Comparison of ENCODE assay signal across 8 mouse cellular contexts in genomic region chr9:109985416-109985815, GRCm38 (mm10). TPM values are rescaled to one million over a fixed set of nuclear protein-coding genes. Genes with fewer than 3 reads are reported as not detected.
DNase-seq lines count a peak whose midpoint lies in the region; ATAC-seq and TF ChIP-seq lines count a peak whose summit lies in the region.

No protein-coding gene starts in this region.

- no peak overlapping the region for H3K4me3 ChIP-seq in CH12.LX (replicated peaks in 1 of 3; ENCODE audit: low read depth in 2 of 3, low read length in 2 of 3, poor library complexity in 1 of 3)
- H3K4me3 ChIP-seq in forebrain, embryonic 12.5 days (replicated peaks) = no peak overlapping the region
- no peak overlapping the region for H3K4me3 ChIP-seq in liver, embryonic 15.5 days (replicated peaks)
- H3K4me3 ChIP-seq in neural tube, embryonic 12.5 days = no peak overlapping the region

- in situ Hi-C loops in CH12.LX (cut with MboI; ENCODE audit: low pct_ligation_motif_present, low pct_unique_long_range_greater_than_20kb, low sequenced_read_pairs) = loop anchor here (5.0 kb wide), 1 partner anchor 87 kb away; no protein-coding TSS in a partner anchor

- peak; percentile 57 for DNase-seq in CH12.LX (ENCODE audit: extremely low read depth)
- DNase-seq in brain, adult 2 months (ENCODE audit: low read depth, low spot score) = peak; percentile 95
- DNase-seq in heart, postnatal 10 days = peak; percentile 78 to 80
- DNase-seq in kidney, postnatal 4 days = peak; percentile 65 to 75
- DNase-seq in testis, postnatal 14 days (ENCODE audit: low spot score) = peak; percentile 37

- intact Hi-C loops in heart, postnatal 10 days (cut with DNase I) = loop anchor here (1.0 to 10.0 kb wide), 4 partner anchors 51 to 116 kb away; partner anchors contain the start of gene Map4

- H3K9me3 ChIP-seq in CH12.LX (replicated peaks; ENCODE audit: low read length) = no peaks in the 10 kb centered on the region
- no peaks in the 10 kb centered on the region for H3K9me3 ChIP-seq in forebrain, embryonic 12.5 days
- no peaks in the 10 kb centered on the region for H3K9me3 ChIP-seq in liver, embryonic 15.5 days (replicated peaks)
- no peaks in the 10 kb centered on the region for H3K9me3 ChIP-seq in neural tube, embryonic 12.5 days

- TF ChIP-seq RAD21 in CH12.LX (IDR thresholded peaks at IDR 0.05; ENCODE audit: low read depth, low read length) = peak; percentile 87

- WGBS in forebrain, embryonic 12.5 days = 24% methylated on average over 4 of the region's 4 CpGs
- 22% methylated on average over 4 of the region's 4 CpGs for WGBS in liver, embryonic 15.5 days (ENCODE audit: insufficient replicate concordance)
- 27% methylated on average over 4 of the region's 4 CpGs for WGBS in neural tube, embryonic 12.5 days

- H3K9ac ChIP-seq in CH12.LX (ENCODE audit: insufficient read depth, low read depth) = no peak overlapping the region
- H3K9ac ChIP-seq in forebrain, embryonic 12.5 days = no peak overlapping the region
- no peak overlapping the region for H3K9ac ChIP-seq in liver, embryonic 15.5 days
- H3K9ac ChIP-seq in neural tube, embryonic 12.5 days = no peak overlapping the region

- dilution Hi-C loops in CH12.LX (cut with MboI; ENCODE audit: extremely low pct_ligation_motif_present, extremely low pct_unique_long_range_greater_than_20kb, low sequenced_read_pairs) = no loop called here

- no peaks in the 10 kb centered on the region for H3K4me1 ChIP-seq in CH12.LX (ENCODE audit: control insufficient read depth in 1 of 2, insufficient read depth in 2 of 2)
- H3K4me1 ChIP-seq in forebrain, embryonic 12.5 days = peaks cover 3% of the 10 kb centered on the region; the same call in 1 of the 2 replicates
- H3K4me1 ChIP-seq in liver, embryonic 15.5 days (replicated peaks) = no peaks in the 10 kb centered on the region
- no peaks in the 10 kb centered on the region for H3K4me1 ChIP-seq in neural tube, embryonic 12.5 days

- ATAC-seq in forebrain, embryonic 12.5 days (ENCODE audit: low FRiP score) = peak; percentile 82
- ATAC-seq in liver, embryonic 15.5 days (ENCODE audit: insufficient read depth) = 0 out of 2 replicates have a peak, but pooled peaks have one; percentile 37
- peak; percentile 80 for ATAC-seq in neural tube, embryonic 12.5 days (ENCODE audit: low FRiP score, low read depth)

- peaks cover 0 to 31% of the 10 kb centered on the region in 2 experiments for H3K36me3 ChIP-seq in CH12.LX (replicated peaks in 1 of 2; ENCODE audit: control insufficient read depth in 1 of 2, insufficient read depth in 1 of 2, low read length in 1 of 2)
- peaks cover 5% of the 10 kb centered on the region for H3K36me3 ChIP-seq in forebrain, embryonic 12.5 days (replicated peaks)
- H3K36me3 ChIP-seq in liver, embryonic 15.5 days (replicated peaks) = 0 out of 2 replicates have a peak, but pooled peaks cover 3% of the 10 kb centered on the region
- peaks cover 4% of the 10 kb centered on the region; the same call in 1 of the 2 replicates for H3K36me3 ChIP-seq in neural tube, embryonic 12.5 days

- no peak overlapping the region for H3K4me2 ChIP-seq in CH12.LX (ENCODE audit: insufficient read depth, low read depth, poor library complexity, severe bottlenecking)
- H3K4me2 ChIP-seq in forebrain, embryonic 12.5 days = no peak overlapping the region
- H3K4me2 ChIP-seq in liver, embryonic 15.5 days = no peak overlapping the region
- H3K4me2 ChIP-seq in neural tube, embryonic 12.5 days (replicated peaks) = no peak overlapping the region

- TF ChIP-seq POLR2A in CH12.LX (IDR thresholded peaks at IDR 0.05; ENCODE audit: low read depth, low read length) = no peak

- TF ChIP-seq CTCF in CH12.LX (conservative IDR thresholded peaks at IDR 0.05 in 1 of 2, IDR thresholded peaks at IDR 0.05 in 1 of 2; ENCODE audit: low read depth in 2 of 2, low read length in 2 of 2) = peak; percentile 56 to 93

- no peaks in the 10 kb centered on the region for H3K27me3 ChIP-seq in CH12.LX (replicated peaks)
- no peaks in the 10 kb centered on the region for H3K27me3 ChIP-seq in forebrain, embryonic 12.5 days
- H3K27me3 ChIP-seq in liver, embryonic 15.5 days = no peaks in the 10 kb centered on the region
- H3K27me3 ChIP-seq in neural tube, embryonic 12.5 days (replicated peaks) = no peaks in the 10 kb centered on the region

- no peak overlapping the region for H3K27ac ChIP-seq in CH12.LX (ENCODE audit: insufficient read depth, low read depth)
- no peak overlapping the region for H3K27ac ChIP-seq in forebrain, embryonic 12.5 days
- no peak overlapping the region for H3K27ac ChIP-seq in liver, embryonic 15.5 days (replicated peaks)
- H3K27ac ChIP-seq in neural tube, embryonic 12.5 days = no peak overlapping the region

- TF ChIP-seq EP300 in CH12.LX (IDR thresholded peaks at IDR 0.05; ENCODE audit: low read length) = no peak

- no peaks in the 10 kb centered on the region for H3K79me2 ChIP-seq in CH12.LX (replicated peaks; ENCODE audit: control insufficient read depth, extremely low read depth, insufficient read depth, poor library complexity, severe bottlenecking)

TF ChIP-seq in CH12.LX, 34 proteins besides CTCF, POLR2A, EP300 and RAD21:
- no peak for TF ChIP-seq ELF1 (IDR thresholded peaks at IDR 0.05; ENCODE audit: low read depth, low read length)
- TF ChIP-seq USF1 (IDR thresholded peaks at IDR 0.05; ENCODE audit: low read depth, low read length) = no peak
- TF ChIP-seq ZC3H11A (IDR thresholded peaks at IDR 0.05; ENCODE audit: low read depth, low read length) = peak; percentile 22; the same call in 1 of the 2 replicates
- TF ChIP-seq NELFE (IDR thresholded peaks at IDR 0.05; ENCODE audit: low read depth, low read length) = peak; percentile 45; the same call in 1 of the 2 replicates
- no peak for TF ChIP-seq ZMIZ1 (IDR thresholded peaks at IDR 0.05; ENCODE audit: low read depth, low read length)
- no peak for TF ChIP-seq RCOR1 (conservative IDR thresholded peaks at IDR 0.05; ENCODE audit: low read depth, low read length)
- no peak for TF ChIP-seq UBTF (IDR thresholded peaks at IDR 0.05; ENCODE audit: low read depth, low read length)
- no peak for TF ChIP-seq MEF2A (IDR thresholded peaks at IDR 0.05; ENCODE audit: borderline replicate concordance, low read depth, low read length)
- TF ChIP-seq MAX (IDR thresholded peaks at IDR 0.05; ENCODE audit: low read length) = peak; percentile 51; the same call in 1 of the 2 replicates
- TF ChIP-seq MAFK (IDR thresholded peaks at IDR 0.05; ENCODE audit: insufficient replicate concordance, low read length) = no peak
- 0 out of 2 replicates have a peak, but pooled peaks have one; percentile 12 for TF ChIP-seq IRF4 (IDR thresholded peaks at IDR 0.05; ENCODE audit: low read depth, low read length)
- TF ChIP-seq ZNF384 (IDR thresholded peaks at IDR 0.05; ENCODE audit: low read depth, low read length) = no peak
- no peak for TF ChIP-seq MXI1 (IDR thresholded peaks at IDR 0.05; ENCODE audit: low read depth, low read length)
- no peak for TF ChIP-seq SIN3A (IDR thresholded peaks at IDR 0.05; ENCODE audit: low read length)
- no peak for TF ChIP-seq ETS1 (conservative IDR thresholded peaks at IDR 0.05; ENCODE audit: low read depth, low read length)
- TF ChIP-seq CHD1 (IDR thresholded peaks at IDR 0.05; ENCODE audit: low read depth, low read length) = no peak
- TF ChIP-seq TCF12 (IDR thresholded peaks at IDR 0.05; ENCODE audit: low read depth, low read length) = no peak
- peak; percentile 69; the same call in 1 of the 2 replicates for TF ChIP-seq MYC (IDR thresholded peaks at IDR 0.05; ENCODE audit: low read depth, low read length)
- TF ChIP-seq JUND (conservative IDR thresholded peaks at IDR 0.05; ENCODE audit: low read depth, low read length) = no peak
- TF ChIP-seq KAT2A (IDR thresholded peaks at IDR 0.05; ENCODE audit: insufficient replicate concordance, low read length) = no peak
- no peak for TF ChIP-seq POLR2AphosphoS2 (IDR thresholded peaks at IDR 0.05; ENCODE audit: low read depth, low read length)
- TF ChIP-seq NRF1 (IDR thresholded peaks at IDR 0.05; ENCODE audit: low read depth, low read length) = no peak
- TF ChIP-seq MAZ (IDR thresholded peaks at IDR 0.05; ENCODE audit: low read depth, low read length) = no peak
- TF ChIP-seq HCFC1 (IDR thresholded peaks at IDR 0.05; ENCODE audit: low read depth, low read length) = no peak
- no peak for TF ChIP-seq GABPA (IDR thresholded peaks at IDR 0.05; ENCODE audit: insufficient replicate concordance, low read depth, low read length)
- TF ChIP-seq BHLHE40 (IDR thresholded peaks at IDR 0.05; ENCODE audit: low read depth, low read length) = peak; percentile 57
- TF ChIP-seq PAX5 (IDR thresholded peaks at IDR 0.05; ENCODE audit: low read length) = no peak
- no peak for TF ChIP-seq ZKSCAN1 (IDR thresholded peaks at IDR 0.05; ENCODE audit: borderline replicate concordance, low read depth, low read length)
- TF ChIP-seq USF2 (conservative IDR thresholded peaks at IDR 0.05; ENCODE audit: low read depth, low read length) = no peak
- no peak for TF ChIP-seq E2F4 (IDR thresholded peaks at IDR 0.05; ENCODE audit: insufficient replicate concordance, low read depth, low read length)
- TF ChIP-seq TBP (conservative IDR thresholded peaks at IDR 0.05; ENCODE audit: low read depth, low read length) = no peak
- no peak for TF ChIP-seq JUN (IDR thresholded peaks at IDR 0.05; ENCODE audit: insufficient read depth, low read depth, low read length)
- TF ChIP-seq CHD2 (IDR thresholded peaks at IDR 0.05; ENCODE audit: low read length) = no peak
- TF ChIP-seq SMC3 (IDR thresholded peaks at IDR 0.05; ENCODE audit: low read depth, low read length) = peak; percentile 76

RNA-seq across cellular contexts. Expression of gene Map4, which starts 54.2 kb away (rescaled TPM):
- total RNA-seq in CH12.LX (2012; rRNA removed) (23.1 and 28.9 TPM in 2 replicates), CH12.LX (2014; rRNA removed) (13.8 and 14.4 TPM in 2 replicates)
- 40.6 and 45.8 TPM in 2 replicates for polyA plus RNA-seq in CH12.LX (2012; ENCODE audit: insufficient read length, low read depth)
- 94.5 and 112 TPM in 2 replicates for polyA plus RNA-seq in forebrain, embryonic 12.5 days (2016; fragmentation: Nextera tagmentation; extraction: Ambion mirVana)
- 100 to 1,000 TPM; 294 to 310 TPM for total RNA-seq in heart, postnatal 10 days (2021)
- polyA plus RNA-seq in liver, embryonic 15.5 days (2015; fragmentation: Nextera tagmentation; extraction: Ambion mirVana) = 11.9 and 12.7 TPM in 2 replicates
- polyA plus RNA-seq in neural tube, embryonic 12.5 days (2016; fragmentation: Nextera tagmentation; extraction: Ambion mirVana) = 141 and 161 TPM in 2 replicates

Comparison
In these comparisons a context has a peak if more than half of its experiments do, and no peak if none do; other contexts are left out.
1. DNase-seq: peak in every context shown above with its lines; median percentile 95 in brain, adult 2 months; 79 in heart, postnatal 10 days; 70 in kidney, postnatal 4 days; 57 in CH12.LX; 37 in testis, postnatal 14 days.